Mouse (Mus musculus): Measurements from ENCODE around the gene Fkbpl. TPM values are rescaled to one million over a fixed set of nuclear protein-coding genes. Genes with fewer than 3 reads are reported as not detected.
A peak's percentile ranks its signal among the peaks of the same experiment; 100 is the strongest.

Gene Fkbpl
- polyA plus RNA-seq, 1 experiment from 2014 or later, result 19.6 TPM

DNA sequence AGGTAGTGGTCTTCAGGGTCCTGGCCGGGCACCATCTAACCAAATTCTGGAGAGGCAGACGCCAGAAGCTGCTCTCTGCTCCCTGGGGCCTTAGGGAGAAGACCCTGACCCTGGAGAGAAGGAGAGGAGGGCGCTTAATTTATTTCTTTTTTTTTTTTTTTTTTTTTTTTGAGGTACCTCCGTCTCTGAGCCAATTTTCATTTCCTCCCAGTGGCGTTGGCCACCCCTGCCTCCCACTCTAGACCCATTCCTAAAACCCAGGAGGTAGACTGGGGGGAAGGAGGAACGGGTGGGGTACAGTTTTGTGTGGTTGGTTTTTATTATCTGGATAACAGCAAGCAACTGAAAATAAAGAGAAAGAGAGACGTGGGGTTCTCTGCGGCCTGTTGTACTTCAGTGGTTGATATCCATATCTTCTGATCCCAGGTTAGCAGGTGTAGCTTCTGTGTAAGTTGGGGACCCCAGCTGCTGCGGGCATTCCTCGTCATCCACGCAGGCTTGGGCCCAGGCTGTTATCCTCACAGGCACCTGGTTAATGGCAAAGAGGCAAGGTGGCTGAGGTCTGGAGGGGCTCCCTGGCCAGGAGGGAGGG is 31.4 kb upstream of the Fkbpl start:
- Histone ChIP-seq H3K27ac (no peak overlapping the region), H3K36me3 (peaks cover 84% of the 10 kb centered on the region), H3K4me1 (replicated peaks) (peaks cover 35% of the 10 kb centered on the region), H3K27me3 (ENCODE audit: insufficient read depth, poor library complexity, severe bottlenecking) (no peaks in the 10 kb centered on the region), H3K4me3 (no peak overlapping the region), H3K9me3 (no peaks in the 10 kb centered on the region)
- 88% methylated on average over 11 of the region's 11 CpGs for WGBS
- no peak for DNase-seq (ENCODE audit: low spot score)

DNA sequence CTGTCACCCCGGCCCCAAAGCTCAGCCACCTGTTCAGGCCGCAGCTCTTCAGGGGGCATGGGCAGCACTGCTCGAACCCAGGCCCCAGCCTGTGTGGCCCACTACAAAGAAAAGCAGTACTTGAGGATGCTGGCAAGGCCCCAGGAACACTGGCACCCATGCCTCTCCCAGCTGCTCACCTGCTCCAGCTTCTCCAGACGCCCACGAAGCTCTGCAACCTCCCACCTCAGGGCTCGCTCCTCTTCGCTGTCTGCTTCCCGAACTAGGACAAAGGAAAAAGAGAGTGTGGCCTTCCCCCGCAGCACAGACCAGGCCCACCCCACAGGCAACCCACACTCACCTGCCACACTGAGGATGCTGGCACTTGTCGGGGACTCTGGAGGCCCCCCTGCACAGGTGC is 30.7 kb upstream of the Fkbpl start:
- WGBS, result 89% methylated on average over 10 of the region's 10 CpGs
- peaks cover 28% of the 10 kb centered on the region for H3K4me1 ChIP-seq (replicated peaks)

DNA sequence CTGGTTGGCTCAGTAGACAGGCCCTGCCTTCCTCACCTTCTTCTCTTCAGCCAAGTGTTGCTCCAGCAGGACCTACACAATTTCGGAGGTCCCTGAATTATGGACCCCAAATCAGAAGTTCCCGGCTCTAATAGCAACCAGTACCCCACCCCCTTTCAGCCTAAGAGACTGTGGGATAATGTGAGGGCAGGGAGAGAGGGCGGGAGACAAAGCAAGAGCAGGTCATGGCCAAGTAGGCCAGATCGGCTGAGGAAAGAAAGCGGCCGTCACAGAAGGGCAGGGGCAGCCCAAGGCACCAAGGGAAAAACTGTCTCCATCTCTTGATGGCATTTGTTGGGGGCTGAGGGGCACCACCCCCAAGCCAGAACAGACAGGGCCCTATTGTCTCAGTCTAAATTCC is 28.7 kb upstream of the Fkbpl start, which contains the start of gene Egfl8:
Gene Egfl8 (minus strand): TSS at position 101 of the 400 bp plus-strand sequence.
- Histone ChIP-seq H3K36me3 (peaks cover 66% of the 10 kb centered on the region), H3K4me1 (replicated peaks) (peaks cover 28% of the 10 kb centered on the region), H3K27me3 (ENCODE audit: insufficient read depth, poor library complexity, severe bottlenecking) (no peaks in the 10 kb centered on the region), H3K27ac (peak within 1 kb of the TSS; percentile 73), H3K4me3 (peak within 1 kb of the TSS; percentile 9; the same call in 1 of the 2 replicates), H3K9me3 (no peaks in the 10 kb centered on the region)
- DNase-seq (ENCODE audit: low spot score), result no peak
- WGBS, result 44% methylated on average over 6 of the region's 6 CpGs

More for the DNA sequence above, 30.7 kb upstream of the Fkbpl start:
- Histone ChIP-seq H3K9me3 (no peaks in the 10 kb centered on the region), H3K27me3 (ENCODE audit: insufficient read depth, poor library complexity, severe bottlenecking) (no peaks in the 10 kb centered on the region), H3K4me3 (no peak overlapping the region), H3K27ac (no peak overlapping the region), H3K36me3 (peaks cover 77% of the 10 kb centered on the region)
- no peak for DNase-seq (ENCODE audit: low spot score)

DNA sequence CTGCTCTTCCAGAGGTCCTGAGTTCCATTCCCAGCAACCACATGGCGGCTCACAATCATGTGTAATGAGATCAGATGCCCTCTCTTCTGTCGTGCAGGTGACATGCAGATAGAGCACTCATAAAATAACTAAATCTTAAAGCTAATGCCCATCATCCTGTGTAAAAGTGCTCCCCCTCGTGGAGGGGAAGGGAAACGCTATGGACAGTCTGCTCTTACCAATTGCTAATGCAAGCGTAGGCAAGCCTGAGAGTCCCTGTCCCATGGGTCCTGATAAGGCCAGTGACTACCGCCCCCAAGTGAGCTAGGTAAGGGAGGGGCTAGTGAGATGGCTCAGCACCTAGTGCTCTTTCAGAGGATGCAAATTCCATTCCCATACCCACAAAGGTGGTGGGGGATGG is 25.6 kb upstream of the Fkbpl start:
- WGBS, result 15% methylated on average over 6 of the region's 6 CpGs
- peak; percentile 66 for DNase-seq (ENCODE audit: low spot score)
- Histone ChIP-seq H3K27ac (no peak overlapping the region), H3K4me3 (no peak overlapping the region), H3K36me3 (peaks cover 59% of the 10 kb centered on the region), H3K27me3 (ENCODE audit: insufficient read depth, poor library complexity, severe bottlenecking) (no peaks in the 10 kb centered on the region), H3K4me1 (replicated peaks) (peaks cover 28% of the 10 kb centered on the region), H3K9me3 (no peaks in the 10 kb centered on the region)

DNA sequence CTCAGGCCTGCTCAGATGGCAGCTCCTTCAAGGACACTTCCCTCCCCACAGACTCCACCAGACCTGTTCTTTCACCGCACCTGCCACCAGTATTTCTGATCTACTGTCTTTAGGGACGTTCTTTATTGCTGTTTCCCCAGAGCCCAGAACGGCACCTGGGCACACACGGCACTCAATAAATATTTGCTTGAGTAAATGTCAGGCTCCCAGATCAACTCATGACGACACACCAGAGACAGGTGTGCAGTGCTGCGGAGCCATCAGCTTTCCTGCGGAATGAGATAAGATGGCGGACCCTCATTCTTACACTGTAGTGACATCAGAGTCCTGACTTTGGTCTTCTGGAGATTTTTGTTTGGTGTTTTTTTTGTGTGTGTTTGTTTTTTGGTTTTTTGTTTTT is 23.6 kb upstream of the Fkbpl start:
- no peak for DNase-seq (ENCODE audit: low spot score)
- Histone ChIP-seq H3K36me3 (peaks cover 50% of the 10 kb centered on the region), H3K27ac (no peak overlapping the region)

DNA sequence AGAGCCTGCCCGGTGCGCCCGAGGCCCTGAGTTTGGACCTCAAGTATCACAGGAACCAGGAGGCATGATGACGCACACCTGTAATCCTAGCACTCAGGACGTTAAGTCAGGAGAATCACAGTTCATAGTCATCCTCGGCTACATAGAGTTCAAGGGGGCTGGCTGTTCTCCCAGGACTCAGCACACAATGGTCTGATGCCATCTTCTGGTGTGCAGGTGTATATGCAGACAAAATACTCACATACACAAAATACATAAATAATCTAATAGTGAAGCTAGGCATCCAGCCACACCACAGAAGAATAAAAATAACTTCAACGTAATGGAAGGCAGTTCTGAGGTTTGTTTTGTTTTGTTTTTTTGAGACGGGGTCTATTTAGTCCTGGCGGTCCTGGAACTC is 21.4 kb upstream of the Fkbpl start:
- Histone ChIP-seq H3K4me1 (replicated peaks) (peaks cover 25% of the 10 kb centered on the region), H3K27me3 (ENCODE audit: insufficient read depth, poor library complexity, severe bottlenecking) (no peaks in the 10 kb centered on the region), H3K9me3 (no peaks in the 10 kb centered on the region), H3K27ac (no peak overlapping the region), H3K36me3 (peaks cover 35% of the 10 kb centered on the region), H3K4me3 (no peak overlapping the region)
- WGBS, result 88% methylated on average over 9 of the region's 9 CpGs
- DNase-seq (ENCODE audit: low spot score), result no peak

More for the DNA sequence above, 23.6 kb upstream of the Fkbpl start:
- Histone ChIP-seq H3K27me3 (ENCODE audit: insufficient read depth, poor library complexity, severe bottlenecking) (no peaks in the 10 kb centered on the region), H3K9me3 (no peaks in the 10 kb centered on the region), H3K4me3 (no peak overlapping the region), H3K4me1 (replicated peaks) (peaks cover 14% of the 10 kb centered on the region)
- WGBS, result 93% methylated on average over 8 of the region's 8 CpGs

DNA sequence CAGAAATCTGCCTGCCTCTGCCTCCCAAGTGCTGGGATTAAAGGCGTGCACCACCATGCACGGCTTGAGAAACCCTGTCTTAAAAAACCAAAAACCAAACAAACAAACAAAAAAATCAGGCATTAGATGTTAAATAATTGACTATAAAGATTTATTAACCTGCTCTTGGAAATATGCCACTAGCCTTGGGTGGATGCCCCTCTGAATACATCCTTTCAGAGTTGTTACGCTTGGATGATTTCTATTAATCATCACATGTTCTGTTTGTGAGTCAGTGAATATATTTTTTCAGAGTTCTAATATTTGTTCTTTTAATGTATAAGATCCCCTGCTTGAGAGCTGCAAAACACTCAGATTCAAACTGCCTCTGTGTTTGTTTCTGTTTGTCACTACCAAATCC is 19.6 kb upstream of the Fkbpl start:
- no peak overlapping the region for H3K27ac ChIP-seq
- H3K27me3 ChIP-seq (ENCODE audit: insufficient read depth, poor library complexity, severe bottlenecking), result peaks cover 17% of the 10 kb centered on the region
- no peak for DNase-seq (ENCODE audit: low spot score)
- peaks cover 43% of the 10 kb centered on the region for H3K4me1 ChIP-seq (replicated peaks)
- no peaks in the 10 kb centered on the region for H3K9me3 ChIP-seq
- no peak overlapping the region for H3K4me3 ChIP-seq
- H3K36me3 ChIP-seq, result peaks cover 35% of the 10 kb centered on the region
- WGBS, result 97% methylated on average over 3 of the region's 3 CpGs

DNA sequence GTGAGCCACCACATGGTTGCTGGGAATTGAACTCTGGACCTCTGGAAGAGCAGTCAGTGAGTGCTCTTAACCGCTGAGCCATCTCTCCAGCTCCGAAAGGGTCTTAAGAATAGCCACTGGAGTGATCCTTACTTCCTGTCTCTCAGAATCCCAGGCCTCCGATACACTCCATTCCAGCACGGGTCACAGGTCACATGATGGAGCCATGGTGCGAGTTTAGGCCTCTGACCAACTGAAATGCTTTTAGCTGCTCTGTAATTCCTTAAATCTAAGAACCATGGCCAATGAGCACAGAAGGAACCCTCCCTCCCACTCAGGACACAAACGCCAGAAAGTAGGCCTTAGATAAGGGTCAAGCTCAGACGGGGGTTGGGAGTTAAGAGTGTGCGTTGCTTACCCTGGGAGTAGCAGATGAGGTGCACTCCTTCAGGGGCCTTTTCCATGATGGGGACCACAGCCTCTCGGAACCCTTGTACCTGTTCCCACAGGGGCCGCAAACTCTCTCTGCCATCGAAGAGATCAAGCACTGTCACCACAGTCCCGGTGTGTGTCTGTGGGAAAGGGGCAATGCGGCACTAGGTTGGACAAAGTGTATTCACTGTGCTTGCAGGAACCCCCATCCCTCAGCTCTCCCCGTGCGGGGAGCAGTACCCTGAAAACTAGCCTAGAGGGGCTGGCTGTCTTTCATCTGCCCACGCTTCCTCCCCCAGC is 18.3 kb upstream of the Fkbpl start:
- no peak for DNase-seq (ENCODE audit: low spot score)
- 54% methylated on average over 16 of the region's 16 CpGs for WGBS

DNA sequence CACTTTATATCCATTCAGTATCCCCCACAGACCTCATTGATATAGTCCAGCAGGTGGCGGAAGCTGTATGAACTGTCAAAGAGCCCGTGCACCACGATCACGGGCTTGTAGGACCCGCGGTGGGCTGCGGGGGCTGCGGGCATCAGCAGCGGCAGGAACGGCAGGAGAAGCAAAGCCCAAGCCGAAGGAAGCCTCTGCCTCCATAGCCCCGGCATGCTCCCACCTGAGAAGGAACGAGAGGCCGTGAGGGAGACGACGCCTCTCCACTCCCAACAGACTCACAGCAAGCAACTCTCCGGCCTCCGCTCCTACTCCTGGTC is 17.8 kb upstream of the Fkbpl start:
- DNase-seq (ENCODE audit: low spot score), result peak; percentile 62
- no peaks in the 10 kb centered on the region for H3K9me3 ChIP-seq
- peak overlapping the region; percentile 83 for H3K4me3 ChIP-seq
- H3K27me3 ChIP-seq (ENCODE audit: insufficient read depth, poor library complexity, severe bottlenecking), result peaks cover 35% of the 10 kb centered on the region
- H3K4me1 ChIP-seq (replicated peaks), result peaks cover 60% of the 10 kb centered on the region
- H3K27ac ChIP-seq, result peak overlapping the region; percentile 92
- WGBS, result under 1% methylated on average over 18 of the region's 18 CpGs
- H3K36me3 ChIP-seq, result peaks cover 25% of the 10 kb centered on the region

More for the DNA sequence above, 18.3 kb upstream of the Fkbpl start:
- Histone ChIP-seq H3K4me3 (peak overlapping the region; percentile 83), H3K27me3 (ENCODE audit: insufficient read depth, poor library complexity, severe bottlenecking) (peaks cover 30% of the 10 kb centered on the region), H3K9me3 (no peaks in the 10 kb centered on the region), H3K27ac (peak overlapping the region; percentile 92), H3K36me3 (peaks cover 30% of the 10 kb centered on the region), H3K4me1 (replicated peaks) (peaks cover 55% of the 10 kb centered on the region)

DNA sequence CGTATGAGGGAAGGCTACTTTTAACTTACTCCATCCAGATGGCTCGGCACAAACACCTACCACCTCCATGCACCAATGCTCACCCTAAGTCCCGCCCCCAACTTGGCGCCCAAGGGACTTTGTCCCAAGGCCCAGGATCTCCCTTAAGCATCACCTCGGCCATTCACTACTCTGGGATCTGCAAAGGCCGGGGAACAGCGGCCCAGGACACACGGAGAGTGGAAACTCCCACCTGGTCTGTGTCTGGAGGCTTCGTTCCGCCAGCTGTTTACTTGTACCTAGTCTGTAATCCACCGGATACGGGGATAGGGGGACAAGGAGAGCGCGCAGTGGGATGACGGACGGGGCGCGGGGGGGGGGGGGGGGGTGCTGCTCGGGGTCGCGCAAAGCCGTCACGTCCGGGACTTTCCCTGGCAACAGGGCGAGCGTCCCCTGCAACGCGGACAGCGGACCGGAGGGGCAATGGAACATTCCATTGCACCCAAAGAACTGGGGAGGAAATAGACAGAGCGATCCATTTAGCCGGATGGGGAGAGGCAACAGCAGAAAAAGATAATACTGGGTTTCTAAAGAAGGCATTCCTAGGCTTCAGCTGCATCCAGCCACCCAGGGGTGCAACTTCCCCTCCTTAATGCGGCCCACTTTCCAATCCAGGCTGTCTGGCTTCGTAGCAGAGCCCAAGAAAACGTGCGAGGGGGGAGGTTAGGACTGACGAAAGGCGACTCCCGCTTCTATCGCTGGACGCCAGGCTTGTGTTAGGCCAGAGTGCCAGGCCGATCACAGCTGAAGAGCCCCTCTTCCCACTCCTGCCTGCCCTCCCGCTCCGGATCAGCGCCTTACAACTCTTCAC is 17.2 kb upstream of the Fkbpl start:
- peak; percentile 93 for DNase-seq (ENCODE audit: low spot score)
- peaks cover 19% of the 10 kb centered on the region for H3K36me3 ChIP-seq
- peaks cover 41% of the 10 kb centered on the region for H3K27me3 ChIP-seq (ENCODE audit: insufficient read depth, poor library complexity, severe bottlenecking)
- under 1% methylated on average over 45 of the region's 45 CpGs for WGBS
- peaks cover 66% of the 10 kb centered on the region for H3K4me1 ChIP-seq (replicated peaks)
- peak overlapping the region; percentile 83 for H3K4me3 ChIP-seq
- peak overlapping the region; percentile 92 for H3K27ac ChIP-seq
- H3K9me3 ChIP-seq, result no peaks in the 10 kb centered on the region

DNA sequence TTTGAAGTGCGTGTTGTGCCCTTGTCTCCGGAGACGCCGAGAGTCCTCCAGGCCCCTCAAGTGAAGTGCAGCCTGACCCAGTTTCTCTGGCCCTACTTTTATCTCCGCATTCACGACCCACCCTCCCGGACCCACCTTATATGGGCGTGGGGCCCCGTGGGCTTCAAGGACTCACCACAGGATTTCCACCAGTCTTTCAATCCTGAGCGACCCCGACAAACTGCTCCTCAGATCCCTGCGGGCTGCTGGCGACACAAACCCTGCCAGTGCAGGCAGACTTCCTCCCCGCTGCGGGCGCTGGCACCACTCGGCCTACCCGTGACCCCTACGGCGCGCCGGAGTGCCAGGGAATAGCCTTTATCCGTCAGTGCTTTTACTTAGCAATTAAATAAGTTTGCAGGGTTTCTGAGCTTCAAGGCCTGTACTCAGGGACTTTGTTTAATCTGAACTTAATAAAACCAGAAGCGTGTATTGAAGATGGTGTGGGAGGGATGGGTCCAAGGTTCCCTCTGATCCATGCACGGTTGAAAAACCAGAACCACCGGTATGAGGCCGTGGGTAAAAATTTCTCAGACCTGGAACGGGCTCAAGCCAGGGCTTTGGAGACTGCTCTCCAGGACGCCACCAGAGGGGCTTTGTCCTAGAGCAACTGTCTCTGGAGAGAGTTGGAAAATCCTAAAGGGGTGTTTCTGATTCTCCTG is 16.5 kb upstream of the Fkbpl start, which contains the start of gene Ppt2:
Gene Ppt2 (minus strand): TSS at position 568 of the 701 bp plus-strand sequence.
- peak within 1 kb of the TSS; percentile 83 for H3K4me3 ChIP-seq
- peaks cover 68% of the 10 kb centered on the region for H3K4me1 ChIP-seq (replicated peaks)
- no peak for DNase-seq (ENCODE audit: low spot score)
- 6% methylated on average over 29 of the region's 29 CpGs for WGBS
- peak within 1 kb of the TSS; percentile 92 for H3K27ac ChIP-seq
- no peaks in the 10 kb centered on the region for H3K9me3 ChIP-seq
- H3K36me3 ChIP-seq, result peaks cover 11% of the 10 kb centered on the region
- peaks cover 48% of the 10 kb centered on the region for H3K27me3 ChIP-seq (ENCODE audit: insufficient read depth, poor library complexity, severe bottlenecking)

DNA sequence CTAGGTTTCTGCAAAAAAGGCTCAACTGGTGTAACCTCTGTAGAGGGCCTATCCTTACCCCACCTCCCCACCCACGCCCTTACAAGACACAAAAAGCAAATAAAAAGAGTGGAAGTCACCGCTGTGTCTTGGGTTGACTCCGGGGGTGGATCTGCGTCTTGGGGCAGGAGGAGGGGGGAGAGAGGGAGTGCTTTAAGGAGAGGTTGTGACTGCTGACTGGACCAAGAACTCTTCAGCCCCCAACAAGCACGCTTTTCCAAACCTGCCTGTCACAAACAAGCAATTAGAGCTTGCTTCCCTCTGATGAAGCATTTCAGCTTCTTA is 16.0 kb upstream of the Fkbpl start:
- WGBS, result 19% methylated on average over 5 of the region's 5 CpGs

More for the DNA sequence above, 16.0 kb upstream of the Fkbpl start:
- Histone ChIP-seq H3K4me3 (peak overlapping the region; percentile 83), H3K9me3 (no peaks in the 10 kb centered on the region), H3K4me1 (replicated peaks) (peaks cover 72% of the 10 kb centered on the region), H3K27ac (peak overlapping the region; percentile 92), H3K36me3 (peaks cover 9% of the 10 kb centered on the region; the same call in 1 of the 2 replicates), H3K27me3 (ENCODE audit: insufficient read depth, poor library complexity, severe bottlenecking) (peaks cover 54% of the 10 kb centered on the region)
- DNase-seq (ENCODE audit: low spot score), result no peak
